Mouse (Mus musculus): Measurements from ENCODE around the gene Klhl5.
"Not testable (repeated sequence)": the region's sequence is repeated elsewhere in the genome, so short reads cannot be mapped to it uniquely, and the experiment has no call there.

Gene Klhl5

DNA sequence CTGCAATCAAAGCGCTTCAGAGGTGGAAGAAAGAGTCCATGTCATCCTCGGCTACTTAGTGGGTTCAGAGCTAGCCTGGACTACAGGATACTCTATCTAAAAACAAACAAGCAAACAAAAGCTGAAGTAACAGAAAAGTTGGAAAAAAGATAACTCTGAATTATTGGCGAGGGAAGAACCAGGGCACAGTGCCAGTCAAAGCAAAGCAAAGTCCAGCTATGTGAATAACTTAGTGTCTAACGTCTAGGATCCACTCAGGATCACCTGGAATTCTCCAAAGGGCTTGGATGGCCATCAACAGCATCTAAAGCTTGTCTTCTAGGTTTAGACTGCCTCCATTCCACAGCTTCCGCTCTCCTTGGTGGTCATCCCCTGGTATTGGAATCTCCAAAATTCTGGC is 9.9 kb upstream of the Klhl5 start:
- DNase-seq (ENCODE audit: low spot score): no peak

DNA sequence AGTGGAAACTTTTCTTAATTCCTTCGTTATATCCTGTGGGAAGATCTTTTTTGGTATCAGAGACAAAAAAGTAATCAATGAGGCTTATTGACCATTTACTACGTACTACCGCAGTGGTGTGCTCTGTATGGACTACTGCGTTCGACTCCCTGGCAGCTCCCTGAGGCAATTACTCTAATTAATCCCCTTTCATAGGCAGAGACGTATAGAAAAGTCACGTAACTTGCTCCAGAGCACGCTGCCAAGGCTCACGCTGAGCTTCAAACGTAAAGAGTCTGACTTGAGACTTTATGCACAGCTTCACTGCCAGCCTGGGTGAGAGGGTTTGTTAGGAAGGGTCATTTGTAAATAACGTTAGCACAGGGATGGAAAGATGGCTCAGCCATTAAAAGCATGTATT is 7.3 kb upstream of the Klhl5 start:
- DNase-seq (ENCODE audit: low spot score): no peak

DNA sequence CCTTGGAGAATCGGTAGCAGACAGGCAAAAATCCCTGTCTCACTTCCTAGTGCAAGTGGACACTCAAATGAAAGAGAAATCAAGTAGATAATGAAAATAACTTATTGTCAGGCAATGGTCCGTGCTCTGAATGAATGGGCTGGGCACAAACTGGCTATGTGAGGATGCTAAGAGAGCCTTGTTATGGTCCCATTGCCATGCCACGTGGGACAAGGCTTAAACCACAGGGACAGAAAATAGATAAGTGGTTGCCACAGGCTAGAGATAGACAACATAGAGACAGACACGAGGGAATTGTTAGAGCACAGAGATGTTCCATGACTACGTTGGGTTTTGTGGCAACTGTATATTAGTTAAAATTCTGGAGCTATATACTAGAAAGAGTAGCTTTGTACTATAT is 6.1 kb upstream of the Klhl5 start:
- no peak for DNase-seq (ENCODE audit: low spot score)

DNA sequence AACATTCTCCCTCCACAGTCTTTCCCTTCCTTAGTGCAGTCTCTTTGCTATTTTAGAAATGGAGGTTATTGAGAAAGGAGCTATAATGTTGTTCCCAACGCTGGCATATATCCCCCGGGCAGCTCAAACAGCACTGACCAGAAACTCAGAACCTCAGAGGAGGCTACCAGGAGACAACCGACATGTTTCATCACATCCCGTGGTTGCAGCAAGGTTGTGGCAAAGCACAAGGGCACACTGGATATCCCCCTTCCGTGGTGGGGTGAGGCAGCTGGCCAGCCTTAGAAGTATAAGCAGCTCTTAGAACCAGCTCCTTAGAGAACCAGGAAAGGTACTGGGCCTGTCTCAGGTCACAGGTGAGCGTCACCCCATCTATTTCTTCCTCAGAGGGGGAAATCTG is 5.7 kb upstream of the Klhl5 start:
- no peak for DNase-seq (ENCODE audit: low spot score)

DNA sequence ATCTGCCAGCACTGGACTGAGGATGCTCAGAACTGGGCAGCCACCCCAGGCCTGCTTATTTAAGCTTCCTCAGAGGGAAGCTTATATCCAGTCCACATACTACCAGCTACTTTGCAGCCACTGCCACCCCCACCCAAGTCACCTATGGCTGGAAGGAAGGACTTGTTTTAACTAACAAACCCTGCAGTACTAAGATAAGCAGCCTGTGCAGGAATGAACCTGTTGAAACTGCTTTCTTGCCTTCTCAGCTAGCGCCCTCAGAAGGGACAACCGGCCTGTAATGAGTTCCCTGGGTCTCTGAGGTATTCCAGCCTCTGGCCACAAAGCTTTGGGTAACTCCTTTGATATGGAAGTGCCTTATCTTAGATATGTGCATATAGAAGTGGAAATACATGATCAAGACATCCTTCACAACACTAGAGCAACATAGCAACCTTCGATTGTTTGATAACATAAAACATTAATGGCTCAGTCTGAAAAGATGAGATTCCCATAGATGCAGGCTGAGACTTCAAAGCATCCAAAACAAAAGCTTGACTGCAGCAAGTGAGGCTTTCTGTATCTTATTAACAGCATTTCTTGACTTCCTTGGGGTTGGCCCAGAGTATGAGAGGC is 5.2 kb upstream of the Klhl5 start:
- no peak for DNase-seq (ENCODE audit: low spot score)

DNA sequence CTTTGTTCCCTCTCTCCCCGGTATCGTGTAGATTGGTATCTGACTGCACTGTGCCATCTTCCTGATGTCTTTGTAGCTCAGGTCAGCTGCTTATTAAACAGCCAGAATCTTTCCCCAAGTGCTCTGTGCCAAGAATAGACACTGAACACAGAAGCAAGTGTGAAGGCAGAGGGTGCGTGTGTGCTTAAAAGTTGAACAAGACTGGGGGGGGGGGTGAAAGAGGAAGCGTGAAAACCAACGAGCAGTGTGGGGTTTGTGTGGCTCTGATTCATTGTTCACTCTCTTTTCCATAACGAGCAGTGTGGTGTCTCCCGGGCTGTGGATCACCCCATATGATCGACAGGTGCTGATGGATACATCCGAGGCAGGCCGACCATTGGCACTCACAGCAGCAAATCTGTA is 4.7 kb upstream of the Klhl5 start:
- DNase-seq (ENCODE audit: low spot score): no peak

DNA sequence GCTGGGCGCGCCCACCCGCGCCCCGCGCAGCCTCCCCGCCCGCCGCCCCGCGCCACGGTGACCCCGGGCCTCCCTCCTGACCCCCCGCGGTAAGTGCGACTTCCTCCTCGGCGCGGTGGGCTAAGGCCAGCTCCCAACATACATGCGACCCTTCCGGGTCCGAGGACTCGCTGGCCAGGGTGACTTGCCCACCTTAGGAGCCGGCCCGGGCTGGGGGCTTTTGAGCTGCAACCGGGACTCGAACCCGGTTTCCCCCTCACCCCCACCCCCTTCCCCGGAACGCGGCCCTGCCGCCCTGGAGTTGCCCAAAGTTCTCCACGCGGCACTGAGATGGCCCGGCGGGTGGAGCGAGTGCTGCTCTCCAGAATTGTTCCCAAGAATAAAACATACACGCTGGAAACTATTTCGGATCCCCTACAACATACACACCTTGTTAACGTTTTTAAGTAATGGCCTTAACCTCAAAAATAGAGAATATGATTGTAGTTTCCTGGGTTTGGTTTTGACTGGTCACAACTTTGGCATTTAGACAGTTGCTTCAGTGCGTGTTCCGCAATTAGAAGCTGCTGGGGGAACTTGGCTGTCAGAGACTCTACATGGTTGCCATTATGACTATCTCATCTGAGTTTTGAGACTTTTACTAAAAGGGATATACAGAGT is 564 bp downstream of the Klhl5 start:
- DNase-seq (ENCODE audit: low spot score): peak; percentile 42

DNA sequence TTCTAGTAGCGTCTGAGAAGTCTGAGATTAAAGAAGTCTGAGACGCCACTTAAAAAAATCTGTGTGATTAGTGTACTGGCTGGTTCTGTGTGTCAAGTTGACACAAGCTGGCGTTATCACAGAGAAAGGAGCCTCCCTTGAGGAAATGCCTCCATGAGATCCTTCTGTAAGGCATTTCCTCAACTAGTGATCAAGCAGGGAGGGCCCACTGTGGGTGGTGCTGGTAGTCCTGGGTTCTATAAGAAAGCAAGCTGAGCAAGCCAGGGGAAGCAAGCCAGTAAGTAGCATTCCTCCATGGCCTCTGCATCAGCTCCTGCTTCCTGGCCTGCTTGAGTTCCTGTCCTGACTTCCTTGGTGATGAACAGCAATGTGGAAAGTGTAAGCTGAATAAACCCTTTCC is 4.9 kb downstream of the Klhl5 start:
- not testable (repeated sequence) for DNase-seq (ENCODE audit: low spot score)

DNA sequence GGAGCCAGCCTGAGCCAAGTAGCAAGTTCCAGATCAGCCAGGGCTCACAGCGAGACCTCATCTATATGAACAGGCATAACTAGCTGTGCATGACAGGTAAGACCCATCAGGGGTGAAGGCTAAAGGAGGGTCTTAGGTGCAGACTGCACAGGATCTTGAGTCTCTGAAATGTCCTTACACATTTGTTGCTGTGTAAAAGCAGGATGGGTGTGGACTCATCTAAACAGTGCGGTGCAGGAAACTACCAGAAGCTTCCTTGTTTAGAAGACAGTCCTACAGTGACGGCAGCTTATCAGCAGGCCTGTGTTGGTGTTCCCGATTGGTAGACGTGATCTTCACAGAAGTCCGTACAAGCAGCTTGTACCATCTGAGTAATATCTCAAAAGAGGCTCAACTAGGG is 6.0 kb downstream of the Klhl5 start:
- no peak for DNase-seq (ENCODE audit: low spot score)

DNA sequence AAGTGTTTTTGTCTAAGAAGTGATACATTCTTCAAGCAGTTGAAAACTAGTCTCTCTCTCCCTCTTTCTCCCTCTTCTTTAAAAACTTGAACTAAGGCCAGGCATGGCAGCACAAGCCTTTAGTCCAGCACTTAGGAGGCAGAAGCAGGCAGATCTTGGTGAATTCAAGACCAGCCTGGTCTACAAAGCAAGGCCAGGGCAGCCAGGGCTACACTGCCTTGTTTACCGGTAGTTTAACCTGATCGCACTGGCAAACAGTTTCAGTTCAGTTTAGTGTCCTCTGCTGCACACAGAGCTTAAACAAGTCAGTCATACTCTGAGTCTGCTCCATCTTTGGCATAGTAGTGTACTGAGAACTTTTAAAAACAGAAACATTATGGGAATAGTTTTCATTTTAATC is 9.4 kb downstream of the Klhl5 start:
- no peak for DNase-seq (ENCODE audit: low spot score)

DNA sequence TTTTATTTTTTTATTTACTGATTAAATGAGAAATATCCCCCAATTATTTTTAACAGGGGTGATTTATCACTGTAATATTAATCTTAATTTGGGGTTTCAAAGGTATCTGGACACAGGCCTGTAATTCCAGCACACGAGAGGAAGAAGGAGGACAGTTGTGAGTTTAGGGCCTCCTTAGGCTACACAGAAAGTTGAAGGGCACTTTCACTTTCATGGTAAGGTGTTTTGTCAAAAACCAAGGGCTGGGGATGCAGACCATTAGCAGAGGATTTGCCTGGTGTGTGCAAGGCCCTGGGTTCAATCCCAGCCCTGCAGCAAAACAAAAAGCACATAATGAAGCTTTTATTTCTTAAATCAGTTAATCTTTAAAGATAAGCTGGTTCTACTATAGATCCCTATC is 12.2 kb downstream of the Klhl5 start:
- DNase-seq (ENCODE audit: low spot score): no peak

DNA sequence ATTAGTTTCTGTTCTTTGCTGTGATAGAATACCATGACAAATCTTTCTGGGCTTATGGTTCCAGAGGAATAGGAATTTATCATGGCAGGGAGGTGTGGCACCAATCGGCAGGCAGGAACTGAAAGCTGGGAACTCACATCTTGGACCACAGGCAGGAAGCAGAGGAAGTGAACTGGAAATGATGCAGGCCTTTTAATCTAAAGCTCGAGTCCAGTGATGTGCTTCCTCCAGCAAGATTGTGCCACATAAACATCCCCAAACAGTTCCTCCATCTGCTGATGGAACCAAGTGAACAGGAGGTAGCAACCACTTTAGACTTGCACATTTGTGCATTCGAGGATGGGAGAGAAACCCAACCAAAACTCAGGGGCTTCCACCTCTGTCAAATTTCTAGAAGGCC is 12.6 kb downstream of the Klhl5 start:
- no peak for DNase-seq (ENCODE audit: low spot score)

DNA sequence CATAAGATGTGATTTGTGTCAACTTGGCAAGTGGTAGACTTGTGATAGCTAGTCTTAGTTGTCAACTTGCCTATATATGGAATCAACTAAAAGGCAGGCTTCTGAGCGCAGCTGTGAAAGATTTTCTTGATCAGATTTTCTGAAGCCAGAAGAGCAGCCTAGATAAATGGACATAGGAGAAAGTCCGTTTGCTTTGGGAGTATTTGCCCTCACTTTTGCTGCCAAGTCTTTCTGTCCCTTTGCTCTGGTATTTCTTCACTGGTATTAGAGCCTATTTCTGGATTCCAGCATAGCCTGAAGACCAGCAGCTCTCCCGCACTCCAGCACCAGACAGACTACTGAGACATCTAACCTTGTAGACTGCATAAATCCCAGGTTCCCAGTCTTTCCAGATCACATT is 15.3 kb downstream of the Klhl5 start:
- no peak for DNase-seq (ENCODE audit: low spot score)

DNA sequence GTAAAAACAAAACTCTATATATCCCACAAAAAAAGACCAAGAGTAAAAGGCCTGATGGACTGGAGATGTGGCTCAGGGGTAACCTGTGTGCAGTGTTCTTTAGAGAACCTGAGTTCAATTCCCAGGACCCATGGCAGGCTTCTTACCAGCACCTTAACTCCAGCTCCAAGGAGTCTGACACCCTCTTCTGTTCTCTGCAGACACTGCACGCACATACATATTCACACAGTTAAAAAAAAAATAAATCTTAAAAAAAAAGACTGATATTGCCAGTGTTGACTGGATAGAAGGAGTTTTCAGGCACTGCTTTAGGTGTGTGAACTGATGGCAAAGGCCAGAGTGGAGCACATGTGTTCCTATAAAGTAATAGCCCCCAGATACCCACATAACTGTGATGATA is 18.8 kb downstream of the Klhl5 start:
- no peak for DNase-seq (ENCODE audit: low spot score)

DNA sequence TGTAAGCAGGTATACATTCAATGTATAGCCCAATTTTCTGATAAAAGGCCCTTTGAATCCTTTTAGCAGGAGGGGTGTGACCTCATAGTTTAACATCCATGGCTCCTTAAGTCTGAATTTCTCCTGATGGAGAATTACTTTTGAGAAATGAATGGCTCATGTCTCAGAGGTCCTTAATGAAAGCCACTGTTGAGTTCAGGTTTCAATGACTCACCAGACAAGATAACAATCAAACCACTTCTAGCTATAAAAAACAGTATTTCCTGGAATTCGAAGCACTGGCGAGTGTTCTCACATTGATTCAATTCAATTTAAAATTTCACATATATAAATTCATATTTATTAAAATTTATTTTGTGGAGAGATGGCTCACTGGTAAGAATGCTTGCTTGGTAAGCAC is 21.1 kb downstream of the Klhl5 start:
- DNase-seq (ENCODE audit: low spot score): no peak

DNA sequence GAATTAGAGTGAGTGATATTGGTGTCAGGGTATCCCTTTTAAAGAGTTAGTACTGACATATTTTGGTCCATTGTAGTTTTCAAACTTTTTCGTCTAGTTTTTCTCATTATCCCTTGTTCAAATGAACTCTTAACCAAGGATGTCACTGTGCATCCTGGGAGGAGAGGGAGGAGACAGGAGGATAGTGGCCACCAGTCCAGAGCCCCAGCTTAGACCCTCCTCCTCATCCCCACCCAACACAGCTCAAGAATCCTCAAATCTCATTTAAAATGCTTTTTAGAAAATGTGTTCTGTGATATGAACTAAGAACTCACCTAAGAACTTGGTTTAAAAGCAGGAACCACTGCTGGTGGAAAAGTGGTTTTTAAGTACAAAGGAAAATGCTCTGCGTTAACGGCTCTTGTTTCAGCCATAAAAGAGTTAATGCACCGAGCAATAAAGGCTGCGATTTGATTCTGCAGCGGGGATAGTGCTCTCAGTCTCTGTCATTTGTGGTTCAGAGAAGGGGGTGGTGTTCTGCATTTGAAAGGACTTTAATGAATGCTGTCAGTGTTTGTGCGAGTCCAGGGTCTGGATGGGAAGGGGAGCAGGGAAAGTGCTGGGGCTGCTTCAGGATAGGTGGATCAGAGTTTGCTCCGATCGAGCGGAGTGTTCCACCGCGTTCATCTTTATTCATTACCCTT is 23.3 kb downstream of the Klhl5 start:
- no peak for DNase-seq (ENCODE audit: low spot score)

DNA sequence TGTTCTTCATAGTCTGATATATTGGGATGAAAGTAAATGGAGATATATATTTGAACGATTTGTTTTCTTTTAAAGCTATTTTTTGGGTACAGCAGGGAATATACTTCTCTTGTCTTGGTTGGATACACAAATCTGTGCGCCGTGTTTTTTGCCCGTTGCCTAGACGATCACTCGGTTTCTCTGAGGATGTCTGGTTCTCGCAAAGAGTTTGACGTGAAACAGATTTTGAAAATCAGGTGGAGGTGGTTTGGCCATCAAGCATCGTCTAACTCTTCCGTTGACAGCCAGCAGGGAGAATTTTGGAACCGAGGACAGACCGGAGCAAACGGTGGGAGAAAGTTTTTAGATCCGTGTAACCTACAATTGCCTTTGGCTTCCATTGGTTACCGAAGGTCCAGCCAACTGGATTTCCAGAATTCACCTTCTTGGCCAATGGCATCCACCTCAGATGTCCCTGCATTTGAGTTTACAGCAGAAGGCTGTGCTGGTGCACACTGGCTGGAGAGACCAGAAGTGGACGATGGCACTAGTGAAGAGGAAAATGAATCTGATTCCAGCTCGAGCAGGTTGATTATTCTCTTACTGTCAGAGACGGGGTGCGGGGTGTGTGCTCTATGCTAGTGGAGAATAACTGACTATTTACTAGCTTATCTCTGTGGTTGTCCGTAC is 24.0 kb downstream of the Klhl5 start:
- no peak for DNase-seq (ENCODE audit: low spot score)

DNA sequence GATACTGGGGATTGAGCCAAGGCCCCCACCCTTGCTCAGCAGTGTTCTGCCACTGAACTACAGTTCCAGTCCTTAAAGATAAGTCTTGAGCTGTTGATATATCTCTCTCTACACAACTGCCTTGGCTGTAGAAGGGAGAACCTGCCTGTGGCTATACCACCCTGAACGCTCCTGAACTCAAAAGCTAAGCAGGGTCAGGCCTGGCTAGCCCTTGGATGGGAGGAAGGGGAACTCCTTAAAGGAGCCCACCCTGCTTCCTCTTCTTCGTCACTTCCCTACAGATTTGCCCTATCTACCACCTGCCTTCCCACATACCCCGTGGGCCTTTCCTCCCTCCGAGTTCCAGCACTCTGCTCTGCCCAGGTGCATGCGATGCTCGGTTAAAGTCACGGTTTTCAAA is 28.8 kb downstream of the Klhl5 start:
- no peak for DNase-seq (ENCODE audit: low spot score)

DNA sequence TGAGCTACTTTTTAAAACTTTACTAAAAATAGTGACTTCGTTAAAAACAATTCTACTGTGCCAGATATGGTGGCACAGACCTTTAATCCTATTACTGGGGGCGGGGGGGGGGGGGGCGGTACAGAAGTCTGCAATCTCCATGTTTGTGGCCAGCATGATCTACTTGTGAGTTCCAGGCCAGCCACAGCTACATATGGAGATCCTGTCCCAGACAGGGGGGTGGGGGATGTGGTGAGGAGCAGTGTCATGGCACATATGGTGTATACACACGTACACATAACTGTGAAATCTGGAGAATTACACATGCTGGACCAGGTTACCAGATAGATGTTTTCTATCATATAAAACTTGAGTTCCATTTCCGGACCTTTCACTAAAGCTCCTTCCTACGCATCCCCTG is 29.7 kb downstream of the Klhl5 start:
- DNase-seq (ENCODE audit: low spot score): no peak

DNA sequence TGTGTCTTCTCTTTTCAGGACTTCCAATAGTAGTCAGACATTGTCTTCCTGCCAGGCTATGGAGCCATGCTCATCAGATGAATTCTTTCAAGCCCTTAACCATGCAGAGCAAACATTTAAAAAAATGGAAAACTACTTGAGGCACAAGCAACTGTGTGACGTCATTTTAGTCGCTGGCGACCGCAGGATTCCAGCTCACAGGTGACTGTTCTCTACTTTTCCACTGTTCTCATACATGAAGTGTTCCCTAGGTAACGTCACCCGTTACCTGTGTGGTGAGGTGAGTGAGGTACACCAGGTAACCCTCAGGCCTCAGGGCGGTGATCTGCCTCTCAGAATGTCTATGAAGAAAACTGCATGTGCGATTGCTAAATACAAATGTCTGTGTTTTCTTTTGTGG is 33.9 kb downstream of the Klhl5 start:
- DNase-seq (ENCODE audit: low spot score): no peak

DNA sequence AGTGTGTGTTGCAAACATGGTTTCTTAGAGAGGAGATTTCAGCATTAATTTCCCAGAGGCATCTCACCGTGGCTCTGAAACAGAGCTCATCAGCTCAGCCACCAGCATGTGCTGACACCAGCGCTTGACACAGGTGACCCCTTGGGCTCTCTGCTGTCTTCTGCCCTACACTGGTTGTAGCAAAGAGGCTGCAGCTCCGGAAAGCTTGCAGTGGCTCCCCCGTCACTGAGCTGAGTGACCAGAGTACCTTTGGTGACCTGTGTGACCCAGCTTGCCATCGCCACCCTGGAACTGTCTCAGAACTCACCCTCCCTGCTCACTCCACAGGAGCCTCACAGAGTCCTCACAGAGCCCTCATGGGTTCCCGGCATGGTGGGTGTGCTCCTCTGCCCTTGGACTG is 34.9 kb downstream of the Klhl5 start:
- no peak for DNase-seq (ENCODE audit: low spot score)

DNA sequence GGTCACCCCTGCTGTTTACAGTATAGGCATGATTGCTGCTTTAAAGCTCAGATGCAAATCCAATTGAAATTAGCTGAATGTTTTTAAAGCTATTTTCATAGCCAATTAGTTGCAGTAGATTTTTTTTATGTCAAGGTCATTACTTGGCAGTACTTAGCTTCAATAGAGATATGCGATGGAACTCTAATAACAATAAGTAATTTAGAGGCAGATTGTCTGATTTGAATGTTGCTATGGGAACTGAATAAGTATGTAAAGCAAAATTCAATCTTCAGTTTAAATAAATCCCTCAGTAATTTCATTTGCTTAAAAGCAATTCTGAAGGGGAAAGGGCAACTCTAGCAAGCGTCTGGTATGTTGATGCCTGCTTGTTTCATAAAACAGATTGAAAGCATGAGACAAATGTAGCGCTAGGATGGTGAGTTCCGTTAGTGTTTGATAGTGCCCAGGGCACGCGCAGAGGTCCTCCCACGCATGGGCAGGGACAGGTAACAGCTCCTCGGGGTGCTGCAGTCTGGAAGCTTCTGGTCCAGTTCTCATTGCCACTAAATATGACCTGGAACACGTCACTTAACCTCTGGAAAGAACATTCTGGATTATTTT is 38.3 kb downstream of the Klhl5 start:
- DNase-seq (ENCODE audit: low spot score): no peak

DNA sequence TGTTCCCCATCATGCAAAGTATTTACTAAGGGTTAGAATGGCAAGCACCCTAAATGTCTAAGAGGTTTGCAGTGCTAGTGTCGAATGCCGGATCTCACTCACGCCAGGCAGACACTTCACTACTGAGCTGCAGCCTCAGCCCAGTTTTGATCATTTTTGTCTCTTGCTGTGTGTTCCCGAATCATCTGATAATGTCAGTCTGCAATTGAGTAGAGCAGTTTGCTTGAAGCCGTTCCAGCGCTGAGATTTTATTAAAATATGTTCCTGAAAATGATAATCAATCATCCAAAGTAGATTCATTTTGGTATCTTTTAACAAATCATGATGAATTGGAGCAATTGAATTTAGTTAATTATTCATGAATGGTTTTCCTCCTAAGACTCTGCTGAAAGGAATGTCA is 39.4 kb downstream of the Klhl5 start:
- DNase-seq (ENCODE audit: low spot score): no peak

Measured in ovary, postnatal 36 days (tissue).